Mouse (Mus musculus): ENCODE results near the gene Stx12. TPM values are rescaled to one million over a fixed set of nuclear protein-coding genes. Genes with fewer than 3 reads are reported as not detected.
"Not testable (repeated sequence)": the region's sequence is repeated elsewhere in the genome, so short reads cannot be mapped to it uniquely, and the experiment has no call there.

Stx12 gene
- total and polyA plus RNA-seq, 2 experiments from 2014 or later: 48.5 to 59.7 TPM

- Histone ChIP-seq H3K9ac (replicated peaks; ENCODE audit: low read depth, low read length) (peak overlapping the region; percentile 90), H3K9me3 (replicated peaks; ENCODE audit: control insufficient read depth, low read length) (no peaks in the 10 kb centered on the region), H3K27ac (ENCODE audit: low read depth) (peak overlapping the region; percentile 87), H3K36me3 (replicated peaks; ENCODE audit: control insufficient read depth, insufficient read depth, low read length) (peaks cover 10% of the 10 kb centered on the region; the same call in 1 of the 2 replicates), H3K4me3 (ENCODE audit: low read depth, low read length) (peak overlapping the region; percentile 87), H3K4me1 (ENCODE audit: control insufficient read depth, insufficient read depth) (peaks cover 12% of the 10 kb centered on the region), H3K27me3 (ENCODE audit: control insufficient read depth, insufficient read depth, low read length) (no peaks in the 10 kb centered on the region), H3K4me2 (ENCODE audit: low read depth, low read length) (peak overlapping the region; percentile 80)
- DNase-seq (ENCODE audit: low spot score) (no peak), ATAC-seq (ENCODE audit: insufficient read depth, low read depth) (peak; percentile 30)
- under 1% methylated on average over 41 of the region's 50 CpGs for WGBS
- TF ChIP-seq CTCF (IDR thresholded peaks at IDR 0.05; ENCODE audit: low read depth): no peak
- TF ChIP-seq EP300 (IDR thresholded peaks at IDR 0.05; ENCODE audit: low read depth): no peak
Observed at GRCm38 (mm10) chr4:132922061-132922530, 37.8 kb upstream of the Stx12 start.

- H3K4me1 ChIP-seq (ENCODE audit: control insufficient read depth, insufficient read depth): peaks cover 12% of the 10 kb centered on the region
- peaks cover 10% of the 10 kb centered on the region; the same call in 1 of the 2 replicates for H3K36me3 ChIP-seq (replicated peaks; ENCODE audit: control insufficient read depth, insufficient read depth, low read length)
- no peaks in the 10 kb centered on the region for H3K27me3 ChIP-seq (ENCODE audit: control insufficient read depth, insufficient read depth, low read length)
- TF ChIP-seq EP300 (IDR thresholded peaks at IDR 0.05; ENCODE audit: low read depth): no peak
- TF ChIP-seq CTCF (IDR thresholded peaks at IDR 0.05; ENCODE audit: low read depth): no peak
- ATAC-seq (ENCODE audit: insufficient read depth, low read depth) (no peak), DNase-seq (ENCODE audit: low spot score) (no peak)
- no peak overlapping the region for H3K27ac ChIP-seq (ENCODE audit: low read depth)
- 30% methylated on average over 12 of the region's 12 CpGs for WGBS
- H3K9ac ChIP-seq (replicated peaks; ENCODE audit: low read depth, low read length): peak overlapping the region; percentile 90
- H3K4me3 ChIP-seq (ENCODE audit: low read depth, low read length): peak overlapping the region; percentile 87
- H3K4me2 ChIP-seq (ENCODE audit: low read depth, low read length): peak overlapping the region; percentile 80
- no peaks in the 10 kb centered on the region for H3K9me3 ChIP-seq (replicated peaks; ENCODE audit: control insufficient read depth, low read length)
Observed at GRCm38 (mm10) chr4:132921488-132921887, 37.2 kb upstream of the Stx12 start.

GRCm38 (mm10) chr4:132920171-132920570, 35.9 kb upstream of the Stx12 start:
- no peaks in the 10 kb centered on the region for H3K9me3 ChIP-seq (replicated peaks; ENCODE audit: control insufficient read depth, low read length)
- no peak overlapping the region for H3K4me2 ChIP-seq (ENCODE audit: low read depth, low read length)
- WGBS: 85% methylated on average over 4 of the region's 4 CpGs
- TF ChIP-seq EP300 (IDR thresholded peaks at IDR 0.05; ENCODE audit: low read depth): no peak
- TF ChIP-seq CTCF (IDR thresholded peaks at IDR 0.05; ENCODE audit: low read depth): no peak
- peaks cover 12% of the 10 kb centered on the region for H3K4me1 ChIP-seq (ENCODE audit: control insufficient read depth, insufficient read depth)
- peaks cover 23% of the 10 kb centered on the region for H3K36me3 ChIP-seq (replicated peaks; ENCODE audit: control insufficient read depth, insufficient read depth, low read length)
- H3K27me3 ChIP-seq (ENCODE audit: control insufficient read depth, insufficient read depth, low read length): no peaks in the 10 kb centered on the region
- H3K27ac ChIP-seq (ENCODE audit: low read depth): no peak overlapping the region
- H3K9ac ChIP-seq (replicated peaks; ENCODE audit: low read depth, low read length): no peak overlapping the region
- H3K4me3 ChIP-seq (ENCODE audit: low read depth, low read length): no peak overlapping the region
- no peak for ATAC-seq (ENCODE audit: insufficient read depth, low read depth)
- no peak for DNase-seq (ENCODE audit: low spot score)

- peaks cover 39% of the 10 kb centered on the region for H3K36me3 ChIP-seq (replicated peaks; ENCODE audit: control insufficient read depth, insufficient read depth, low read length)
Observed at GRCm38 (mm10) chr4:132918493-132918892, 34.2 kb upstream of the Stx12 start.

GRCm38 (mm10) chr4:132912156-132912555, 27.8 kb upstream of the Stx12 start:
- Histone ChIP-seq H3K4me1 (ENCODE audit: control insufficient read depth, insufficient read depth) (no peaks in the 10 kb centered on the region), H3K27me3 (ENCODE audit: control insufficient read depth, insufficient read depth, low read length) (no peaks in the 10 kb centered on the region), H3K36me3 (replicated peaks; ENCODE audit: control insufficient read depth, insufficient read depth, low read length) (peaks cover 84% of the 10 kb centered on the region), H3K9ac (replicated peaks; ENCODE audit: low read depth, low read length) (no peak overlapping the region), H3K27ac (ENCODE audit: low read depth) (no peak overlapping the region), H3K4me2 (ENCODE audit: low read depth, low read length) (no peak overlapping the region), H3K9me3 (replicated peaks; ENCODE audit: control insufficient read depth, low read length) (no peaks in the 10 kb centered on the region), H3K4me3 (ENCODE audit: low read depth, low read length) (no peak overlapping the region)
- ATAC-seq (ENCODE audit: insufficient read depth, low read depth) (no peak), DNase-seq (ENCODE audit: low spot score) (no peak)
- TF ChIP-seq CTCF (IDR thresholded peaks at IDR 0.05; ENCODE audit: low read depth): no peak
- no peak for TF ChIP-seq EP300 (IDR thresholded peaks at IDR 0.05; ENCODE audit: low read depth)
- 85% methylated on average over 6 of the region's 6 CpGs for WGBS

More at GRCm38 (mm10) chr4:132918493-132918892, 34.2 kb upstream of the Stx12 start:
- not testable (repeated sequence) for H3K9me3 ChIP-seq (replicated peaks; ENCODE audit: control insufficient read depth, low read length); ATAC-seq (ENCODE audit: insufficient read depth, low read depth); H3K4me2 ChIP-seq (ENCODE audit: low read depth, low read length); H3K4me3 ChIP-seq (ENCODE audit: low read depth, low read length); H3K9ac ChIP-seq (replicated peaks; ENCODE audit: low read depth, low read length); DNase-seq (ENCODE audit: low spot score); H3K27me3 ChIP-seq (ENCODE audit: control insufficient read depth, insufficient read depth, low read length); H3K27ac ChIP-seq (ENCODE audit: low read depth)
- H3K4me1 ChIP-seq (ENCODE audit: control insufficient read depth, insufficient read depth): peaks cover 11% of the 10 kb centered on the region
- 75% methylated on average over 6 of the region's 6 CpGs for WGBS

- Histone ChIP-seq H3K36me3 (replicated peaks; ENCODE audit: control insufficient read depth, insufficient read depth, low read length) (peaks cover 70% of the 10 kb centered on the region), H3K4me1 (ENCODE audit: control insufficient read depth, insufficient read depth) (no peaks in the 10 kb centered on the region), H3K4me2 (ENCODE audit: low read depth, low read length) (no peak overlapping the region), H3K9me3 (replicated peaks; ENCODE audit: control insufficient read depth, low read length) (no peaks in the 10 kb centered on the region), H3K4me3 (ENCODE audit: low read depth, low read length) (no peak overlapping the region), H3K9ac (replicated peaks; ENCODE audit: low read depth, low read length) (no peak overlapping the region), H3K27ac (ENCODE audit: low read depth) (peak overlapping the region; percentile 80), H3K27me3 (ENCODE audit: control insufficient read depth, insufficient read depth, low read length) (no peaks in the 10 kb centered on the region)
- no peak for DNase-seq (ENCODE audit: low spot score)
- TF ChIP-seq EP300 (IDR thresholded peaks at IDR 0.05; ENCODE audit: low read depth) (no peak), CTCF (IDR thresholded peaks at IDR 0.05; ENCODE audit: low read depth) (no peak)
- 75% methylated on average over 5 of the region's 5 CpGs for WGBS
- ATAC-seq (ENCODE audit: insufficient read depth, low read depth): no peak
Observed at GRCm38 (mm10) chr4:132905843-132906360, 21.6 kb upstream of the Stx12 start.
